Mouse (Mus musculus) adrenal gland, adult (tissue): ENCODE results near the gene Cfdp1.
A peak's percentile ranks its signal among the peaks of the same experiment; 100 is the strongest.
"Not testable (repeated sequence)": the region's sequence is repeated elsewhere in the genome, so short reads cannot be mapped to it uniquely, and the experiment has no call there.

Experiments used
- DNase-seq, 2 experiments: peaks; one replicate each; pipeline ENCODE4 v3.0.0; 2022 to 2023; ENCODE audit warnings: low spot score in 1 of 2; ENCODE audit not compliant: inconsistent age in 2 of 2

Gene Cfdp1

DNA sequence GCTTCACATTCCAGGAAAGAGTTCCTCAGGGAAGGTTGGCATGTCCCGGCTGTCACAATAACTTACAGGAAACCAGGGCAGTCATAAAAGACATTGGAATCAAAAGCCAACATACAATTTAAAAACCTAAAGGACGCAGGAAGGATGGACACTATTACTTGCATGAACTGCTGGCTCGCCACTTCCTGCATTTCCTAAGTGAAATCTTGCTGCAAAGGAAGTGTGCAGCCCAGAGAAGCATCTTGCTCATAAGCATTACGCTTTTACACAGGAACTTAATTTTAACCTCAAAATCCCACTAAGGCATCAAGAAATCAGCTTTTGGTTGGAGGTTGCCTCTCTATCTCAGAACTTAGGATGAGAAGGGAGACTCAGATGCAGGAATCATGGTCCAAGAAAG, 9.2 kb upstream of the Cfdp1 start:
- DNase-seq = no peak

GRCm38 (mm10) chr8:111855977-111856376, 1.9 kb upstream of the Cfdp1 start:
- no peak for DNase-seq

DNA sequence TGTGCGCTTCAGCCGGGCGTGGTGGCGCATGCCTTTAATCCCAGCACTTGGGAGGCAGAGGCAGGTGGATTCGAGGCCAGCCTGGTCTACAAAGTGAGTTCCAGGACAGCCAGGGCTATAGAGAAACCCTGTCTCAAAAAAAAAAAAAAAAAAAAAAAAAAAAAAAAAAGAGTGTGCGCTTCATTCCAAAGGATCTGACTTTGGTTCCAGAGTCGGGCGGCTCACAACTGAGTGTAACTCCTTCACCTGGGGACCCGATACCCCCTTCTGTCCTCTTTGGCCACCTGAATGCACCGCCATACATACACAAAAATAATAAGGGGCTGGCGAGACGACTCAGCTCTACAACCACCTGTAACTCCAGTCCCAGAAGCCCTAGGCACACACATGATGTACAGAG, 872 bp downstream of the Cfdp1 start:
- not testable (repeated sequence) for DNase-seq

DNA sequence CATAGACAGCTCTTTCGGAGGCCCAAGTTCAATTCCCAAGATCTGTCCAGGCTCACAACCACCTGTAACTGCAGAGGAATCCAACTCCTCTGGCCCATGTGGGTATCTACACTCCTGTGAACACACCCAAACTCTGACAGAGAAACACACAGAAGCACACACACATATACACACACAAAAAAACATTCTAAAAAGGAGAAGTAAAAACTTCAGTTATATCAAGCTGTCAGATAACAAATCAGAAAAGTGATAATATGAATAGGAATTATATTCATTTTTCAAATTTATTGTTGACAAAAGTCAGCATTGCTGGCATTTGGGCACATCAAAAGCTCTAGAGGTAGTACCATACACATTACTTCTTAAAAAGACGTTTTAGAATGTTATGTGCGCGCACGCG, 7.3 kb downstream of the Cfdp1 start:
- no peak for DNase-seq

- DNase-seq = peak in 1 of 2 experiments; percentile 65
Observed at GRCm38 (mm10) chr8:111835540-111835939, 18.6 kb downstream of the Cfdp1 start.

DNA sequence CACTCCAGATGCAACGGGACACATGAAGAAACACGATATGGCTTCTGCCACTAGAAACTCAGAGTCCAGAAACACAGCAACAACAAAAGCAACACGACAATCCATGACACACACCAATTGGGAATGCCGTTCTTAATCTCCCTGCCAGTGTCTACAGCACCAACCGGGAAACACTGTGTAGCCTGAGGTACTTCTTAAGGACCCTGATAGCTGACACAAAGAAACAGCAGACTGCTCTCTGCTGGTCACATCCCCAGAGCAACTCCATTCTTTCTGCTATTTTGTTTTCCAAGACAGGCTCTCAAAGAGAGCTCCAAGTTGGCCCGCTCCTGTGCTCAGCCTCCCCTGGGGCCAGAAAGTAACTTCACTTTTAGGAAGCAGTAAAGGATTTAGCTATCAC, 20.1 kb downstream of the Cfdp1 start:
- DNase-seq = peak in 1 of 2 experiments; percentile 43

GRCm38 (mm10) chr8:111832983-111833382, 21.1 kb downstream of the Cfdp1 start:
- peak; percentile 62 to 79 for DNase-seq

GRCm38 (mm10) chr8:111831996-111832395, 22.1 kb downstream of the Cfdp1 start:
- no peak for DNase-seq

GRCm38 (mm10) chr8:111828595-111828994, 25.5 kb downstream of the Cfdp1 start:
- DNase-seq = no peak

DNA sequence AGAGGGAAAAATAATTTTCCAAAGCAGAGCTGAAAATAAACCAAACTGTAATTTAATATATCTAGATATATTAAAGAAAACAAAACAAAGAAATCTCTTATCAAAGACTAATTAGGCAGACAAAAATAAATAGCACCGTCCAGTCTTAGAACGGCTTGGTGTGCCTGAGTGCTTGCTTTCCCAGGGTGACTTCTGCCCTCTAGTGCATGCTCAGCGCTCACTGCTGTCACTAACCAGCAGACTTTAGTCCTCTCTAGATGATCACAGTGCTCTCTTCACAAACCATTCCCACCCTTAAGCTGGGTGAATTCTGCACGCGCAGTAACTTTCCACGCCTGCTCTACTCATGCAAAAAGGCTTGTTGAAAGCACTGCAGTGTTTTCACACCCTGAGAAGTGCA, 28.9 kb downstream of the Cfdp1 start:
- DNase-seq = peak; percentile 48 to 71

- DNase-seq = no peak
Observed at GRCm38 (mm10) chr8:111824334-111824733, 29.8 kb downstream of the Cfdp1 start.

DNA sequence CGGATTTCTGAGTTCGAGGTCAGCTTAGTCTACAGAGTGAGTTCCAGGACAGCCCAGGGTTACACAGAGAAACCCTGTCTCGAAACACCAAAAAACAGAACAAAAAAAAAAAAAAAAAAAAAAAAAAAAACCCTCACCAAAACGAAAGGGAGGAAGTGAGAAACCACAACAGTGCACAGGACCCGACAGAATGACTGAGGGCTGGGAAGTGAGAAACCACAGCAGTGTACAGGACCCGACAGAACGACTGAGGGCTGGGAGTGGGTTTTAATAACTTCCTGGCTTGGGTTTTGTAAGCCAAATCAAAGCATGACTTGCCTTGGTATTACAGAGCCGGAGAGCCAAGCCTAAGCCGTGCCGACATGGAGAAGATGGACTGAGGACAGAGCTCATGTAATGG, 32.9 kb downstream of the Cfdp1 start:
- DNase-seq = no peak

DNA sequence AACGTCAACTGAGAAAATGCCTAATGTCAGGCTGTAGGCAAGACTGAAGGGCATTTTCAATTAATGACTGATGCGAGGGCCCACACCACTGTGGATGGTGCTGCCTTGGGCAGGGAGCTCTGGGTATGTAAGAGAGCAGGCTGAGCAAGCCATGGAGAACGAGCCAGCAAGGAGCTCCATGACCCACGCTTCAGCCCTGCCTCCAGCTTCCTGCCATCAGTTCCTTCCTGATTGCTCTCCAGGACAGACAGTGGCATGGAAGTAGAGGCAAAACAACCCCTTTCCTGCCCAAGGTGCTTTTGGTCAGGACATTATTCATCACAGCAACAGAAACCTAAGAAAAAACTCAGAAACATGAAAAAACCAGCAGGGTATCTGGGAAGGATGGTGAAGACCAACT, 33.4 kb downstream of the Cfdp1 start:
- peak in 1 of 2 experiments; percentile 58 for DNase-seq

DNA sequence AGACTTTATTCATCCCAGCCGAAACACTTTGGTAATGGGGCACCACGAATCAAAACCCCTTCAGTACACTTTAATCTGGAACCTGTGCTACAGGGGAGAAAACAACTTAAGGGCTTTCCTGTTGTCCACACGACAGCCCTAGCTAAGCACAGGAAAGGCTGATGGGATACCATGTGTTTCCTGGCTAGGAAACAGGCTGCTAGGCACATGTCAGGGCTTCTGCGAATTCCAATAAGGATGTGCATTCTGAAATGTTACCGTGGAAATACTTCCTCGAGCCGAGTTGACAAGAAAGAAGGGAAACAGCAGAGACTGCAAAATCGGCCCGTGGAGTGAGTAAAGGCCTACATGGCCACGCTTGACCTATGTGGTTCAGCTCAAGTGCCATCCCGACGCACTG, 34.1 kb downstream of the Cfdp1 start:
- peak in 1 of 2 experiments; percentile 55 for DNase-seq

- no peak for DNase-seq
Observed at GRCm38 (mm10) chr8:111818556-111818955, 35.5 kb downstream of the Cfdp1 start.

DNA sequence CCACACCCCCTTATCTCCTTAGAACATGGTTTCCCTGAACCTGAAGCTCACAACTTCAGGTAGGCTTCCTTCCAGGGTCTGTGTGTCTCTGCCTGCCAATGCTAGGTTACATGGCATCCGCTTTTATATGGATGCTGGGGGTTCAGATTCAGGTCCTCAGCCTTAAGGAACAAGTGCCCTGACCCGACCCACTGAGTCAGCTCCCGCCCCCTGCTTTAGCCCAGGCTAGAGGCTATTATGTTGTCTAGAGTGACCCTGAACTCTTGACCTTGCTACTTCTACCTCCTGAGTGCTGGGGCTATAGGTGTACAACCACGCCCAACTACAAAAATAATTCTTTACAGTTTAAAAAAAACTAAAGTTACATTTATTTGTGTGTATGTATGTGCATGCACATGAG, 39.0 kb downstream of the Cfdp1 start:
- no peak for DNase-seq

DNA sequence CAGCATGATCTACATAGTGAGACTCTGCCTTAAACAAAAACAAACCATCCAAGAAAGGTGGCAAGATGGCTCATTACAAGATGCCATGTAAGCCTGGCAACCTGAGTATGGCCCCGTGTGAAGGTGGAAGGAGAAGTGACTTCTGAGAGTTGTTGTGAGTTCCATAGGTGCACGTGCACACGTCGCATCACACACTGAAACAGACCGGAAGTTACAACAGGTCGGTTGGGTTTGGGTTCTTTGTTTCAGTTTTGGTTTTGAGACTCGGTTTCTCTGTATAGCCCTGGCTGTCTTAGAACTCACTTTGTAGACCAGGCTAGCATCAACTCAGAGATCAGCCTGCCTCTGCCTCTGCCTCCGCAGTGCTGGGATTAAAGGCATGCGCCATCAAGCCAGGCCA, 40.3 kb downstream of the Cfdp1 start:
- no peak for DNase-seq

GRCm38 (mm10) chr8:111812835-111813234, 41.3 kb downstream of the Cfdp1 start:
- no peak for DNase-seq

DNA sequence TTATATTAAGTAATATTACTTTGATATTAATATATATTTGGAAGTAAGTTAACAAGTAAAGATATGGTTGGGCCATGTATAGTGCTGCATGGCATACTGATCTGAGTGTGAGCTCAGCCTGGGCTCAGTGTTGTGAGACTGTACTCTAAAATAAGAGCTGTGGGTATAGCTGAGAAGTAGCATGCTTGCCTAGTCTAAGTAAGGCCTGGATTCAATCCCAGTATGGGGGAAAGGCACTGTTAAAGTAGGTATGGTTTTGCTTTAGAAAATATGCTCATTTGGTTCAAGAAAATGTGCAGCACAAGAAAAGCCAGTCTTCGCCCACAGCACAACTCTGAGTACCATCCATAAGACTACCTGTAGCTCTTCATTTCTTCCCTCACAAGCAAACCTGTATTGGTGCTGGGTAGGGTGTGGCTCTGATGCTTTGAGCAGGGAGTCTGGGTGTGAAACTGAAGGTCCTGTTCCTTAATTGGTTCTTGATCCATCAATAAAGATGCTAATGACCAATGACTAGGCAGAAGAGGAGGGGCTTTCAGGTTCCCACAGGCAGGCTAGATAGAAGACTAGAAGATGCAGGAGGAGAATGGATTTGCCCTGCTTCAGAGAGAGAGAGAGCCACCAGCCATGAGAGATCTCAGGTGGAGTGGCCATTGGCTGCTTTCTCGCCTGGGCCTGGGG, 43.3 kb downstream of the Cfdp1 start:
- DNase-seq = no peak

GRCm38 (mm10) chr8:111808891-111809622, 45.0 kb downstream of the Cfdp1 start:
- DNase-seq = no peak

- DNase-seq = no peak
Observed at GRCm38 (mm10) chr8:111808006-111808405, 46.1 kb downstream of the Cfdp1 start.

GRCm38 (mm10) chr8:111803362-111803761, 50.7 kb downstream of the Cfdp1 start:
- no peak for DNase-seq

DNA sequence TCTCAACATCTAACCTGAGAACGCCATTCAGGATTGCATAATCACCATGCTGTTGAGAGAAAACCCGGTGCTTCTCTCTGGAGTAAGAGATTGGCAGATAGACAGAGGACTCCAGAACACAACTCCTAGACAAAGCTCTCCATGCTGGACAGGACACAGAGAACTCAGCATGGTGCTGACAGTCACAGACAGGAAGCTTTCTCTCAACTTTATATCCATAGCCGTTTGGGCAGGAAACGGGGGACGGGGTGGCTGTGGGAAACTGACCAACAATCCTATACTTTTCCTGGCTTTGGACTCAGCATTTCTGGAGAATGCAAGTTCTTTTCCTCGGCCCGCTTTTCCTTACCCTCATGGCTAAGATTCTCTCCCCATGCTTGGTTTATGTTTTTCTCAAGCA, 51.8 kb downstream of the Cfdp1 start:
- DNase-seq = no peak
